Mouse (Mus musculus): ENCODE data around the gene Fam178b. TPM values are rescaled to one million over a fixed set of nuclear protein-coding genes. Genes with fewer than 3 reads are reported as not detected.
"Not testable (repeated sequence)": the region's sequence is repeated elsewhere in the genome, so short reads cannot be mapped to it uniquely, and the experiment has no call there.

The Fam178b gene
- total RNA-seq, 2 experiments from 2014 or later, result not detected

DNA sequence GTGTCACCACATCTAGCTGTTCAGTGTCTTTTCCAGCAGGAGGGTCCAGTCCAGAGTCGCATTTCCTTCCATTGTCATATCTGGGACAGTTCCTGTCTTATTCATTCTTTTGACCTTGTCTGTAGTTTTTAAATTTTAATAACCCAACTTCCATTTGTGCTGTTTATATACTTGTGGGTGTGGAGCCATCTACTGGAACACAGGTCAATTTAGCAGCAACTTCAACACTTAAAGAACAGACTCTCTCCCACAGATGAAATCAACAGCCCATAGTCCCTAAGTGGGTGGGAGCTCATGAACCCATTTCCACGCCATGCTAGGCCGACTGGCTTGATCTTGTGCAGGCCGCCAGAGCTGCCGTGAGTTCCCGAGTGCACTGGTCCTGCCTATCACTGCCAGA lies 13.4 kb upstream of the Fam178b start:
- H3K27ac ChIP-seq, result no peak overlapping the region
- DNase-seq (ENCODE audit: low spot score in 2 of 2), result no peak
- no peak overlapping the region for H3K4me3 ChIP-seq
- no peak for TF ChIP-seq CTCF (conservative IDR thresholded peaks at IDR 0.05)

DNA sequence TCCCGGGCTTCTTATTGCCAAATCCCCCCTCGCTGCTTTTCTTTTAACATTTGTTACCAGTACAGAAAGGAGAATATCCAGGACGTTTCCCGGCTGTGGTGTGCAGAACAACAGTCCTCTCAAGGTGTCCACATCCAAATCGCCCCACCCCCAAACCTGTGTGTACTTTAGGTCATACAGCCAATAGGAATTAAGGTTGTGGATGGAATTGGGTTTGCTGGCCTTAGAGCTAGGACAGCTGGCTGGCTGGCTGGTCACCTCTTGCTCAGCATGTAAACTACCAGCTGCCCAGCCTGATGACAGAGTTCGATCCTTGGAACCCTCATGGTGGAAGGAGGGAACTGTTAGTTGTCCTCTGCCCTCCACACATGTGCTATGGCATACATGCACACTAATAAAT lies 11.9 kb upstream of the Fam178b start:
- TF ChIP-seq CTCF (conservative IDR thresholded peaks at IDR 0.05), result no peak
- no peak overlapping the region for H3K4me3 ChIP-seq
- no peak for DNase-seq (ENCODE audit: low spot score in 2 of 2)
- no peak overlapping the region for H3K27ac ChIP-seq

DNA sequence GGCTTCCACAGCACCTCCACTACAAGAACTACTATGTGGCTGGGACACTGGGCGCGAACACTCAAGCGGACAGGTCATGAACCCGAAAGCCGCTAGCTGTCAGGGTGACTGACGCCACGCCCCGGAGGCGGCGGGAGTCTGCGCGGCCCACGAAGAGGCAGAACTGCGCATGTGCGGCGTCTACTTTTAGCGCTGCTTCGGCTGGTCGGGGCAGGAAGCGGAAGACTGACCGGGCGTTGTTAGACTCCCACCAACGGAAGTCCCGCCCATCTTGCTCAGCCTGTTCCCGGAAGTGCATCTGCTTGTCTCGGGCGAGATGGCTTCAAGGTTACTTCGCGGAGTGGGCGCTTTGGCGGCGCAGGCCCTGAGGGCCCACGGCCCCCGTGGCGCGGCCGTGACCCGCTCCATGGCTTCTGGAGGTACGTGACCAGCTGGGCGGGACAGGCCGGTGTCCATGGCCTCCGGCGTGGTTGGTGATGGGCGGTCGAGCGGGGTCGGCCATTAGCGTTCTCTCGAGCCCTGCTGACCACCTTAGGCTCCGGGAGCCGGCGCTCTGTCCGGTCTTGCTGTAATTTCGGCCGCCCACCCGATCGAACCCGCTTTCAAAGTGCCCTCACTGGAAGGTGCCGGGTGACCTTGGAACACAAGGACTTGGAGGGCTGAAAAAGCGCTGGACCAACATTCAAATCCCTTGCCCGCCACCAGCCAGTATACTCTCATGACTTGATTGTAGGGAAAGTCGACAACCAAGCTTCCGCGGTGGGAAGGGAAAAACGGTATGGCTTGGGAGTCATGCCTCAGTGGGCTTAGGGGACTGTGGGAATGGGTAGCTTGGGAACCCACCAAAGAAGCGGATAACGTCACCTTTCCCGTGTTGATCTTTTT lies 8.5 kb upstream of the Fam178b start, which contains the start of gene Cox5b:
Cox5b (plus strand) TSS at position 179 of the 885 bp plus-strand sequence.
- no peak for TF ChIP-seq CTCF (conservative IDR thresholded peaks at IDR 0.05)
- Histone ChIP-seq H3K4me3 (peak within 1 kb of the TSS; percentile 59), H3K27ac (peak within 1 kb of the TSS; percentile 98)
- DNase-seq (ENCODE audit: low spot score in 2 of 2), result peak; percentile 96

DNA sequence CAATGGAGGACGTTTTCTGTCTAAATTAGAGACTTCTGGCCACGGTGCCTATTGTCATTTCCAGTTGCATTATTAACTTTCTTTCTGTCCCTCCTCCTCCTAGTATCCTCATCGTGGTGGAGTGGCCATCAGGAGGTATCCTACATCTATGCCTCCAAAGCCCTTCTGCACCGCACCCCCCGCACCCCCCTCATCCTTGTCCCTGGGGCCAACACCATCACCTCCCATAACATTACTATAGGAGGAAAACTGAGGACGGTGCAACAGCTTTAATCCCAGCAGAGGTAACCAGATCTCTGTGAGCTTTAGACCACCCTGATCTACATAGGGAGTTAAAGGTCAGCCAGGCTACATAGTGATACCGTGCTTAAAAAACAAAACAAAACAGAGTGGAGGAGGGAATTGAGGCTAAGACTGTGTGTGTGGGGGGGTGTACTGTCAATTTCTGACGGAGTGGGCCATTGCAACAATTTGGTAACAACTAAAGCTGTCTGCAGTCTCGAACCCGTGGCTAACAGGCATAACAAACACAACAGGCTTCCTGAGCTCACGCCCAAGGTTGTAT lies 7.8 kb upstream of the Fam178b start:
- Histone ChIP-seq H3K27ac (peak overlapping the region; percentile 87), H3K4me3 (peak overlapping the region; percentile 59)
- no peak for DNase-seq (ENCODE audit: low spot score in 2 of 2)
- TF ChIP-seq CTCF (conservative IDR thresholded peaks at IDR 0.05), result no peak

DNA sequence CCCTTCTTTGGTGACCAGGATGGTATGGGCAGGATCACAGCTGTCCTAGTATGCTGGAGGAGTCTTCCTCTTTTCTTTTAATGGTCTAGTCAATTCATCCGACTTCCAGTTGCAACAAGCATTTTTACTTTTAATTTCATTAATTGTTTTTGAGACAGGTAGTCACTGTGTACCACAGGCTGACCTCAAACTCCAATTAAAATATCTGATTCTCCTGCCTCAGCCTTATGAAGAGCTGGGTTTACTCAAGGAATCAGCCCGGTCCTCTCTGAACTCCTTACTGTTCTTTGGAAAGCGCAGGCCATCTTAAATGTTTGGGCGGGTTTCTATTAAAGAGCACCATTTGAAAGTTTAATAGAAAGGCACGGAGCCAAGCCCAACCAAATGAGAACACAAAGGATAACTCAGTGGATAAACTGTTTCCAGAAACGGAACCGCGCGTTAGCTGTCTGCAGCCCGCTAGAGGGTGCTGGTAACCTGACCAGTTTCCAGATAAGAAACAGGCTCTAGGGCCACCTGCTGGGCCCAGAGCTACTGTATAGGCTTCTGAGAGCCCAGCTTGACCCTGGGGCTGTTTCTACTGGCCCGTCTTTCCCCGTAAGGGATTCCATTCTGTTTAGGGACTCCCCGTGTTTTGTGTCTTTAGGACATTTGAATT lies 956 bp upstream of the Fam178b start:
- H3K27ac ChIP-seq, result no peak overlapping the region
- H3K4me3 ChIP-seq, result no peak overlapping the region
- DNase-seq (ENCODE audit: low spot score in 2 of 2), result peak; percentile 76 to 77
- TF ChIP-seq CTCF (conservative IDR thresholded peaks at IDR 0.05), result peak; percentile 96

DNA sequence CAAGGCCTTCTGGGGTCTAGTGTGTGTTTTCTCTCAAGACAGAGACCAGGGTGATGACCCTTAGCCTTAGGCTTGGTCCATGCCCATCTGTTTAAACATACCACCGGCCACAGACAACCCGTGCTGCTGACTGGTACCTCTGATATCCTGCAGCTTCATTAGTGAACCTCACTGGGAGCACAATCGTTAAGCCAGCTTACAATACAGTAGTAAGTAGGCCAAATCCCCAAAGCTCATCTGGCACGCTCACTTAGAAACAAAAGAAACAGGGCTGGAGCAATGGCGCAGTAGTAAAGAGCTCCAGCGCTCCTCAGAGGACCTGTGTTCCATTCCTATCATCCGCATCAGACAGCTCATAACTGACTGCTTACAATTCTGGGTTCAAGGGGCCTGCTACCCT lies 2.1 kb downstream of the Fam178b start:
- no peak for DNase-seq (ENCODE audit: low spot score in 2 of 2)
- H3K4me3 ChIP-seq, result no peak overlapping the region
- no peak overlapping the region for H3K27ac ChIP-seq
- TF ChIP-seq CTCF (conservative IDR thresholded peaks at IDR 0.05), result no peak

DNA sequence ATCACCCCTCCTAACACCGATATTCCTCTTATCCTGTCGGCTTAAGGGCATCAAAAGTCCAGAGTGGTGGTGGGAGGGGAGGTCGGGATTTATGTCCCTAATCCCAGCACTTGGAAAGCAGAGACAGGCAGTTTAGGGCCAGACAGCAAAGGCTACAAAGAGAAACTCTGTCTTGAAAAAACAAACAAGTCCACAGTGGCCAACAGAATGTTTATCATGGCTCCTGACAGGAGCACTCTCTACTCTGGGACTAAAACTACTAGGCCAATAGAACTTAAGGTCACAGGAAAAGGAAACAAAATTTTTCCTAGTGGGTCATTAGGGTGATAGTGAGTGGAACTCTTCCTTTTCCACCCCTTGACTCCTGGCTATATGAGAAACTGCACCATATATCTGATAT lies 8.0 kb downstream of the Fam178b start:
- H3K4me3 ChIP-seq, result no peak overlapping the region
- H3K27ac ChIP-seq, result no peak overlapping the region
- DNase-seq (ENCODE audit: low spot score in 2 of 2), result no peak
- TF ChIP-seq CTCF (conservative IDR thresholded peaks at IDR 0.05), result no peak

DNA sequence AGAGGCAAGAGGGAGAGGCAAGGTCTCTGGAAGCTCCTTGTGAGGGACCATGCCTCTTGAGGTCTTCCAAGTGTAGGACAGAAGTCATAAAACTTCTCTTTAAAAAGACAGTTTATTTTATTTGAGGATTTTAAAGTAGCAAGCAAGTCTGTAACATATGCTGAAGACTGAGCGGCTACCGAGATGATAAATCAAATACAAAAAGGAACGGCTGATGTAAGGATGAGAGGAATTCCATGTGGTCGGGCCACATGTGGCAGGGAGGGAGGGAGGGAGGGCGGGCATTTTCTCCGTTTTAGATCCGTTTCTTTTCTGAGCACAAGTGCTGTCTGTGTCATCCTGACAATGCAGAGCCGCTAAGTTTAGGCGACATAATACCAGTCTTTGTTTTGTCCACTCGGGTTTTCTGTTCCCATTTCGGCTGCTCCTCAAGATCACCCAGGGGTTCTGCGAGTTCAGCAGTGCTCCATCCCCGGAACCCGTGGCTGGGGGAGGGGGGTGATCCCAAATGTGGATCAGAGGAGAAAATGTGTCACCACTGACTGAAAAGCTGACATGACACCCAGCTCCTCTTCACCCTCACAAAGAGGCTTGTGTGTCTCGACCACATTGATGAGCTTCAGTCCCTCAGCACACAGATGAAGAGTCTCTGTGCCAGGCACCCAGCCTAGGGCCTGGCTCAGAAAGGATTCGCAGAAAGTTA lies 10.2 kb downstream of the Fam178b start:
- peak overlapping the region; percentile 19; the same call in 1 of the 2 replicates for H3K27ac ChIP-seq
- no peak for TF ChIP-seq CTCF (conservative IDR thresholded peaks at IDR 0.05)
- no peak overlapping the region; the same call in 1 of the 2 replicates for H3K4me3 ChIP-seq
- no peak for DNase-seq (ENCODE audit: low spot score in 2 of 2)

DNA sequence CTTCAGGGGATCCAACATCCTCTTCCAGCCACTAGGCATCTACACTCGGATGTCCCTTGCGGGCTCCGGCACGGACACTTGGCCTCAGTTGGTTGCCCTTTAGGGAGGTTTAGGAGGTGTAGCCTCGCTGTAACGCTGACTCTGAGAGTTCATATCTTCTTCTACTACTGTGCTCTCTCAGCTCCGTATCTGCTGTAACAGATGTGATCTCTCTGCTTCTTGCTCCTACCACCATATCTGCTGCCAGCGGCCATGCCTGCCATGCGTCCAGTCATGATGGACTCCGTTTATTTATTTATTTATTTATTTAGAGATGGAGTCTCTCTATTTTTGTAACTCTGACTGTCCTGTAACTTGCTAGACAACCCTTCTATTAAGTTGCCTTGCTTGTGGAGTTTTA lies 11.7 kb downstream of the Fam178b start:
- TF ChIP-seq CTCF (conservative IDR thresholded peaks at IDR 0.05), result no peak
- no peak overlapping the region for H3K27ac ChIP-seq
- no peak overlapping the region for H3K4me3 ChIP-seq
- no peak for DNase-seq (ENCODE audit: low spot score in 2 of 2)

DNA sequence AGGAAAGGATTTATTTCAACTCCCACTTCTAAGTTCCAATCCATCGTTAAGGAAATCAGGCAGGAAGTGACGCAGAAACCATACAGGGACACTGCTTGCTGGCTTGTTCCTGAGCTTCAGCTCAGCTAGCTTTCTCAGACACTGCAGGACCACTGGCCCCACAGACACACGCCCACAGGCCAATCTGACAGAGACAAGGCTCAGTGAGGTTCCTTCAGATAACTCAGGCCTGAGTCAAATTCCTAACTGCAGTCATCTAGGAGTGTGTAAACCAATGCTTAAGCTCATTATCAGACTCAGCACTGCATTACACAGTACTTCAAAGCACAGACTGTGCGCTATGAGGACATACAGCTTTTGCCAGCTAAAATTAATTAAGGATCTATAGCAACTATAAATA lies 12.7 kb downstream of the Fam178b start:
- no peak for DNase-seq (ENCODE audit: low spot score in 2 of 2)
- Histone ChIP-seq H3K27ac (no peak overlapping the region), H3K4me3 (no peak overlapping the region)
- no peak for TF ChIP-seq CTCF (conservative IDR thresholded peaks at IDR 0.05)

DNA sequence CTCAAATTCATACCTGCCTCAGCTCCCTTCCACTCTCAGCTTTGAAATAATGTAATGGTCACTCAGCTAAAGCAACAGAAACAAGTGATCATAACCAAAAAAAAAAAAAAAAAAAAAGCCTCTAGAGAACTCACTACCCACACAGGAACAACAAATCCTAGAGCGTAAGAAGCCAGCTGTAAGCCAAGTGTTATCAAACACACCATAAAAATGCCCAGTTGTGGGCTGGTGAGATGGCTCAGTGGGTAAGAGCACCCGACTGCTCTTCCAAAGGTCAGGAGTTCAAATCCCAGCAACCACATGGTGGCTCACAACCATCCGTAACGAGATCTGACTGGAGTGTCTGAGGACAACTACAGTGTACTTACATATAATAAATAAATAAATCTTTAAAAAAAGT lies 15.0 kb downstream of the Fam178b start:
- H3K27ac ChIP-seq; H3K4me3 ChIP-seq; DNase-seq (ENCODE audit: low spot score in 2 of 2): not testable (repeated sequence)

DNA sequence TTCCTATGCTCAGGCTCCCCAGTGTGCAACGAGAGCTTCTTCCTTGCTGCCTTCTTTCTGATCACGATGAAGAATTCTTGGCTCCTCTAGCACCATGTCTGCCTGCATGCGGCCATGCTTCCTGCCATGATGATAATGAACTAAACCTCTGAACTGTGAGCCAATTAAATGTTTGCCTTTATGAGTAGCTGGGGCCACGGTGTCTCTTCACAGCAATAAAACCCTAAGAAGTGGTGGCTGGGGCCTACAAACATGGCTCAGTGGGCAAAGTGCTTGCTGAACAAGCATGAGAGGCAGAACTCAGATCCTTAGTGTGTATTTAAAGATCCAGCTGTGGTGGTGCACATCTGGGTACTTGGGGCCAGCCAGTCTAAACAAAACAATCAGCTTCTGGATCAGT lies 17.0 kb downstream of the Fam178b start:
- no peak for DNase-seq (ENCODE audit: low spot score in 2 of 2)
- H3K27ac ChIP-seq, result no peak overlapping the region
- no peak overlapping the region for H3K4me3 ChIP-seq
- TF ChIP-seq CTCF (conservative IDR thresholded peaks at IDR 0.05), result no peak

Measured in layer of hippocampus, adult 2 months (tissue).